Mouse (Mus musculus) cerebellum, adult (tissue): Measurements from ENCODE around the gene Sdccag8.

ENCODE experiments used
- ATAC-seq: cut with Nextera tagmentation; 2 replicates; pipeline ENCODE4 v1.9.2; 2017; ENCODE audit warnings: mild to moderate bottlenecking, moderate library complexity, mixed read lengths; ENCODE audit not compliant: insufficient number of reproducible peaks, low FRiP score, low TSS enrichment

The Sdccag8 gene

GRCm38 (mm10) chr1:177030669-177031068 lies 216.2 kb downstream of the Sdccag8 start:
- ATAC-seq = no peak

- ATAC-seq = no peak
These were observed 216.7 kb downstream of the Sdccag8 start for GRCm38 (mm10) chr1:177031196-177031595.

GRCm38 (mm10) chr1:177032233-177032632 lies 217.8 kb downstream of the Sdccag8 start:
- no peak for ATAC-seq

GRCm38 (mm10) chr1:177035460-177035859 lies 221.0 kb downstream of the Sdccag8 start:
- ATAC-seq = peak; percentile 81; the same call in 1 of the 2 replicates

- ATAC-seq = no peak
These were observed 223.9 kb downstream of the Sdccag8 start for GRCm38 (mm10) chr1:177038383-177038782.

GRCm38 (mm10) chr1:177039093-177039674 lies 224.7 kb downstream of the Sdccag8 start:
- ATAC-seq = no peak

GRCm38 (mm10) chr1:177040058-177040457 lies 225.6 kb downstream of the Sdccag8 start:
- ATAC-seq = no peak

- no peak for ATAC-seq
These were observed 231.4 kb downstream of the Sdccag8 start for GRCm38 (mm10) chr1:177045885-177046284.

GRCm38 (mm10) chr1:177046963-177047362 lies 232.5 kb downstream of the Sdccag8 start:
- no peak for ATAC-seq

- ATAC-seq = no peak
These were observed 234.3 kb downstream of the Sdccag8 start for GRCm38 (mm10) chr1:177048773-177049172.

- no peak for ATAC-seq
These were observed 237.0 kb downstream of the Sdccag8 start for GRCm38 (mm10) chr1:177051366-177051963.

GRCm38 (mm10) chr1:177054891-177055290 lies 240.4 kb downstream of the Sdccag8 start:
- ATAC-seq = no peak

- no peak for ATAC-seq
These were observed 247.3 kb downstream of the Sdccag8 start for GRCm38 (mm10) chr1:177061761-177062160.

- ATAC-seq = no peak
These were observed 251.3 kb downstream of the Sdccag8 start for GRCm38 (mm10) chr1:177065732-177066131.

- ATAC-seq = no peak
These were observed 252.7 kb downstream of the Sdccag8 start for GRCm38 (mm10) chr1:177067123-177067646.

- no peak for ATAC-seq
These were observed 254.7 kb downstream of the Sdccag8 start for GRCm38 (mm10) chr1:177069161-177069560.
